Mouse (Mus musculus): ENCODE measurements around the gene Fam78a.

The Fam78a gene

GRCm38 (mm10) chr2:32066005-32066404 is 18.7 kb downstream of the Fam78a start:
- in situ Hi-C loops (cut with MboI) = no loop called here

GRCm38 (mm10) chr2:32065371-32065791 is 19.3 kb downstream of the Fam78a start:
- in situ Hi-C loops (cut with MboI) = no loop called here

- in situ Hi-C loops (cut with MboI) = no loop called here
These were observed 19.7 kb downstream of the Fam78a start for GRCm38 (mm10) chr2:32064913-32065312.

GRCm38 (mm10) chr2:32063451-32064151 is 21.1 kb downstream of the Fam78a start:
- in situ Hi-C loops (cut with MboI) = no loop called here

- in situ Hi-C loops (cut with MboI) = no loop called here
These were observed 21.8 kb downstream of the Fam78a start for GRCm38 (mm10) chr2:32062626-32063410.

GRCm38 (mm10) chr2:32061722-32062505 is 22.7 kb downstream of the Fam78a start:
- in situ Hi-C loops (cut with MboI) = no loop called here

GRCm38 (mm10) chr2:32061189-32061588 is 23.5 kb downstream of the Fam78a start:
- in situ Hi-C loops (cut with MboI) = no loop called here

- in situ Hi-C loops (cut with MboI) = no loop called here
These were observed 24.3 kb downstream of the Fam78a start for GRCm38 (mm10) chr2:32060228-32060805.

GRCm38 (mm10) chr2:32059613-32060012 is 25.0 kb downstream of the Fam78a start:
- in situ Hi-C loops (cut with MboI) = no loop called here

GRCm38 (mm10) chr2:32058716-32059115 is 25.9 kb downstream of the Fam78a start:
- in situ Hi-C loops (cut with MboI) = no loop called here

- in situ Hi-C loops (cut with MboI) = no loop called here
These were observed 26.4 kb downstream of the Fam78a start for GRCm38 (mm10) chr2:32058241-32058640.

- in situ Hi-C loops (cut with MboI) = no loop called here
These were observed 26.9 kb downstream of the Fam78a start for GRCm38 (mm10) chr2:32057794-32058193.

- in situ Hi-C loops (cut with MboI) = no loop called here
These were observed 27.3 kb downstream of the Fam78a start for GRCm38 (mm10) chr2:32057360-32057759.

- in situ Hi-C loops (cut with MboI) = no loop called here
These were observed 28.1 kb downstream of the Fam78a start for GRCm38 (mm10) chr2:32056524-32056923.

GRCm38 (mm10) chr2:32055357-32055965 is 29.2 kb downstream of the Fam78a start:
- in situ Hi-C loops (cut with MboI) = no loop called here

GRCm38 (mm10) chr2:32052418-32052817 is 32.2 kb downstream of the Fam78a start:
- in situ Hi-C loops (cut with MboI) = no loop called here

- in situ Hi-C loops (cut with MboI) = no loop called here
These were observed 32.9 kb downstream of the Fam78a start for GRCm38 (mm10) chr2:32051791-32052190.

GRCm38 (mm10) chr2:32047323-32047722 is 37.3 kb downstream of the Fam78a start:
- in situ Hi-C loops (cut with MboI) = no loop called here

- in situ Hi-C loops (cut with MboI) = no loop called here
These were observed 38.6 kb downstream of the Fam78a start for GRCm38 (mm10) chr2:32046009-32046408.

GRCm38 (mm10) chr2:32045375-32045774 is 39.3 kb downstream of the Fam78a start:
- in situ Hi-C loops (cut with MboI) = no loop called here

- in situ Hi-C loops (cut with MboI) = no loop called here
These were observed 40.8 kb downstream of the Fam78a start for GRCm38 (mm10) chr2:32043836-32044235.

- in situ Hi-C loops (cut with MboI) = no loop called here
These were observed 43.6 kb downstream of the Fam78a start for GRCm38 (mm10) chr2:32041087-32041486.

Data from mature B cell (primary cell).